Mouse (Mus musculus) lung, postnatal 0 days (tissue): Measurements from ENCODE around the gene Pigs.

Experiments used
- CTCF ChIP-seq: IDR thresholded peaks from 2 replicates; pipeline ENCODE4 v1.5.1; 2016; ENCODE audit warnings: antibody characterized with exemption, mild to moderate bottlenecking
- EP300 ChIP-seq: IDR thresholded peaks from 2 replicates; pipeline ENCODE4 v1.6.1; 2016; ENCODE audit warnings: antibody characterized with exemption, mild to moderate bottlenecking, control low read depth

DNA sequence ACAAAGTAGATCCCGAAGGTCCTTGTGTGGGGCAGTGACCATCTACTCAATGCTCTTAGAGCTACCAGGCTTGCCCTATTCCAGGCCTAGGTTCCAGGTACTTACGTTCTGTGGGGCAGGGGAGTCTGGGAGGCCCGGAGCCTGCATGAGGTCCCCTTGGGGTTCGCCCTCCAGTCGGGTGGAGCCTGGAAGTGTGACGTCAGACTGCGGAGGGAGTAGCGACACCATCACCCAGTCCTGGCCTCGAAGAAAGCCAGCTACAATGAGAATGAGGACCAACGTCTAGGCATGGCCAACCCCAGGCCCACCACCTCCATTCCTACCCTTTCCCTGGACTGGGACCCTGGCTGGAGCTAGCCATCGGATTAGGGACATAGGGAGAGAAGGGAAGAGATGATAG lies 43.5 kb downstream of the Pigs start:
- TF ChIP-seq CTCF (no peak), EP300 (no peak)
